Mouse (Mus musculus): ENCODE measurements around the gene Abi2. TPM values are rescaled to one million over a fixed set of nuclear protein-coding genes. Genes with fewer than 3 reads are reported as not detected.
A peak's percentile ranks its signal among the peaks of the same experiment; 100 is the strongest.
"Not testable (repeated sequence)": the region's sequence is repeated elsewhere in the genome, so short reads cannot be mapped to it uniquely, and the experiment has no call there.

Abi2 gene
- 34.2 and 48.1 TPM in 2 replicates for total RNA-seq (2021)
- long read RNA-seq, experiment 1, full-length matches to known transcripts: 4 of 7 reads
- long read RNA-seq, experiment 1, partial matches to known transcripts: 0 of 7 reads
- long read RNA-seq, experiment 1, other reads (novel, unspliced or antisense): 3 of 7 reads
- long read RNA-seq, experiment 2, full-length matches to known transcripts: 3 of 6 reads
- long read RNA-seq, experiment 2, partial matches to known transcripts: 0 of 6 reads
- long read RNA-seq, experiment 2, other reads (novel, unspliced or antisense): 3 of 6 reads

DNA sequence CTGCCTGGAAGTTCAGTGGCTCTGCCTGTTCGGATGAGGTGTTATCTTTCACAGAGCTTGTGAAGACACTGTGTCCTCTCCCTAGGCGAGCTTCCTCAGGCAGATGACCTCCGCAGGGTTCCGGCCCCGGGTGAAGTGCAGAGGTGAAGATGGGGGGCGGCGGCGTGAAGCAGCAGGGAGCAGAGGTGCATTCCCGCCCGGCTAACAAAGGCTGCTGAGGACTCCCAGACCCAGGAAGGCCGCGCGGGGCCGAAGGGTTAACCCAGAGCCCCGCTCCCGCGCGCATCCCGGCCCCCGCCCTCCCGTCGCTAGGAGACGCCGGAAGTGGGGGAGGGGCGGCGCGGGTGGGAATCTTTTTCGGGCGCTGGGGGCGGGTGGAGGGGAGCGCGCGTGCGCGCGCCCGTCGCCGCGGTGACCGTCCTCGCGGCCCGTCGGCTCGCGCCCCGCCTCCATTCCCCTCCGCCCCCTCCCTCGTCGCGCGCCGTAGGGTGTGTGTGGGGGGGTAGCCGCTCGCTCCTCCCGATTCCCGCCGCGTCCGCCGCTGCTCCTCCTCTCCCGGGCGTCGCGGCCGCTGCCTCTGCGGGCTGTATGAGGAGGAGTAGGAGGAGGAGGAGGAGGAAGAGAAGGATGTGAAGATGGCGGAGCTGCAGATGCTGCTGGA is at the start of gene Abi2:
Gene Abi2 (plus strand): TSS at position 452 of the 661 bp plus-strand sequence.
- peak; percentile 96 for DNase-seq

DNA sequence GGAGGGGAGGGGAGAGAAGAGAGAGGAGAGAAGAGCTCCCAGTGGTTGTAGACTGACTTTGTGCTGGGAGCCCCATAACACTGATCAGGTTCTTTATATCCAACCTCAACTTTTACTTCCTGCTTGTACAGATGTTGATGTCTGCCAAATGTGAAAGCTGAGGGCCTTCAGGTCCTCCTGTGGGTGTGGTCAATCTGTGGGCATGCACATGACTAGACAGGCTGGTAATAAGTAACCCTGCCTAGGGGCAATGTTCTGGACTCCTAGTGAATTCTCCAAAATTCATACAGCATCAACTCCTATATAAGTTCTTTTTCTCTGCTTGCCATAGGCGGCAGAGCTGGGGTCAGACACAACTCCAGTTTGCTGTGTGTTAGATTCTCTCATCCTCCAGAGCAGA is 47.8 kb upstream of the Abi2 start:
- no peak for DNase-seq

DNA sequence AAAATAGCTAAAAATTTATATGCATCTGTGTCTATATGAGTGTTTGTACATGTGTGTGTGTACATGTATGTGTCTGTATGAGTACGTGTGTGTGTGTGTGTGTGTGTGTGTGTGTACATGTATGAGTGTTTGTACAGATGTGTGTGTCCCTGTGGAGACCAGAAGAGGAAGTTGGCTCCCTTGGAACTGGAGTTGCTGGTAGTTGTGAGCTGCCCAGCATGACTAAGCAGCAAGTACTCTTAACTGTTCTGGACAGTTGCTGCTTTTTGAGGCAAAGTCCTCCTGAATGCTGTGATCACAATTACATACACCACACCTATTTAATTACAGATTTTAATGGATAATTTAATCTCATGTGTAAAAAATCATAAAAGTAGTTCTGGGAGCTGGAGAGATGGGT is 32.9 kb upstream of the Abi2 start:
- DNase-seq: no peak

DNA sequence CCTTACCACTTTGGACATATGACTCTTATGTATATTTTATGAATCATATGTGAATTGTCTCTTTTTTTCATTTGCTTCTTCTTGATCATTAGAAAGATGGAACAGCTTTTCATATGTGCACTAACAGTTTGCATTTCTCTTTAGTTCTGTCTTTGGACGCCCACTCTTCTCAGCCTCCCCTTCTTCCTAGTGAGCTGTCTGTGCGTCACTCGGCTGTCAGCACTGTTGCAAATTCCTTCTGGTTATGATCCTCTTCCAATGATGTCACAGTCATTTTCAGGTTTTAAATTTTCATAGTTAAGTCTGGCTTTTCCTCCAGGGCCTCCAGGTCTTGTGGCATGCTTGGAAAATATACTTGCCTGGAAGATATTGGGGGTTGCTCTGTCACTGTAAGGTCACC is 27.5 kb upstream of the Abi2 start:
- no peak for DNase-seq

DNA sequence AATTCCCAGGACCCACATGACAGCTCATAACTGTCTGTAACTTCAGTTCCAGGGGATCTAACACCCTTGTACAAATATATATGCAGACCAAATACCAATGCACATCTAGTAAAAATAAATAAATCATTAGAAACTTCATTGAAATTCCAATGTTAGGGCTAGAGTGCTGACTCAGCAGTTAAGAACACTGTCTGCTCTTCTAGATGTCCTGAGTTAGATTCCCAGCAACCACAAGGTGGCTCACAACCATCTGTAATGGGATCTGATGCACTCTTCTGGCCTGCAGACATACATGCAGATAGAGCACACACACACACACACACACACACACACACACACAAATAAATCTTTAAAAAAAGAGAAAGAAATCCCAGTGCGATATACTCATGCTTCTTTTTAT is 4.6 kb upstream of the Abi2 start:
- DNase-seq: no peak

DNA sequence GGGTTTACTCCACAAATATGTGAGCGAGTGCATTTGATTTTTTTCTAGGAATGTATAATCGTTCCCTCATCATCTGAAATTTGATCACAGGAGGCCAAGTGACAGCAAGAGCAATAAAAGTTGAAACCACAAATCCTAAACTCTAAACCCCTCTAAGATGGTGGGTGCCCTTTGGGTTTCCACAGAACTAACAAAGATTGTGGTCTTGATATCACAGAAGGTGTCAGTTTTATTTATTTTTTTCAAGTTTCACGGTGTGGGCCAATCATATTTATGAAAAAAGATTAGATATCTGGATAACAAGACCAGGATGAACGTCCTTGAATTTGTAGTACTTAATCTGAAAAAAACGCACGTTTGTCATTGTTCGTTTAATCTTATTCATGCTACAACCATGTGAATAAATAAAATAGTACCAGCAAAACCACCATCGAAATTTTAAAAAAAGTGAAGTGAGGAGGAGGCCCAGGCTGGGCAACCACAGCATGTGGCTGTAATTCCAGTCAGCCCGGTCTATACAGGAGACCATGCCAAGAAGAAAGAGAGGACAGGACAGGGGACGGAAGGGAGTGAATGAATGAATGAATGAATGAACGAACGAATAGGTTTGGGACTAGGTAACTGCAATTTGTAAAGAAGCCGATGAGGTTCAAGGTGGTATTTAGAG is 785 bp upstream of the Abi2 start:
- DNase-seq: no peak

DNA sequence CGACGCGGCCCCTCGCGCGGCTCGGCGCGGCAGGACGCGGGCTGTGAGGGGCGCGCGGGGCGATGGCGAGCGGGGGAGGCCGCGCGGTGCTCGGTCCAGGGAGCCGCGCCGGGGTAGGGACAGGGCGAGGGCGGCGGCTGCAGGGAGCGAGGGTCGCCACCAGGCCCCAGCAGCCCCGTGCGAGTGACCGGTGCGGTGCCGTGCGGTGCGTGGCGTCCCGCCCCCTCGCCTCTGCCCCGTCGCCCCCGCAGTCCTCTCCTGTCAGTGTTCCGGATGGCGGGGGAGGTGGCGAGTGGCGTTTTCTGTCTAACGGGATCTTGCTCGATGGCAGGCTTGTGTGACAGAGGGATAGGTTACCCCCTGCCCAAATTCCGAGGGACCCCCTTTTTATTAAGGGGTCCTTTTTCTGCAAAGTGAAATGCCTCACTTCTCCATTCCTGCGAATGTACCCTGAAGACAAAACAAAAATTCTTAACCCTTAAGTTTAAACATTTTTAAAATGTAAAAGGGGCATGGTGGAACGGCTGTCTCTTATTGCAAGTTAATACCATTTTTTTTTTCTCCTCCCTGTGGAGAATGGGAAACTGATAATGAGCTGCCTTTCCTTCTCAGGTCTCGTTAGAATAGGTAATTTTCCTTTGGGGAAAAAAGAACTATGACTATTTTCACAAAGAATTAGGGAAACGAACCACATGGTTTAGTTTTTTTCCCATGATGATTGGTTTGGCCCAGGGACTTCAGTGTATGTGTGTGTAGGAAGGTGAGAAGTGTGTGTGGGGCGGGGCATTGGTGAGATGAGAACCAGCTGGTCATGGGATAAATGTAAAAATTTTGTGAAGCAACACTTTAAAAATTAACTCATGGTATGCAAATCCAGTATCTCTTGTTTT is 754 bp downstream of the Abi2 start:
- DNase-seq: peak; percentile 67

DNA sequence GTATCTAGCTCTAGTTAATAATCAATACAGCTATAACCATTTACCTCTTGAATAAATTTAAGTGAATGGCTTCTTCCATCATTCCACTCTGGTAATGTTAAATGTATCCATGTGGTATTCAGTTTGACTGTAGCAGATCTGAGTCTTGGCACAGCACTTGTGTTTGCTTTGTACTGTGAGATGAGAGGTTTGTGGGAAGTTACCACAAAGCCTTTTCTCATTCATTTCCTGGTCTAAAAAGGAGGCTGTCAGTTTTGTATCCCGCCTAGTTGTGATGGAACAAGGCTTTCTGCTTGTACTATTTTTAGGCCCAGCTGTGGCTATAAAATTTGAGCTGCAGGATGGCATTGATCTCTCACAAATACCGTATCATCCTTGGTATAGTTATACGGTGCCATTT is 7.3 kb downstream of the Abi2 start:
- no peak for DNase-seq

DNA sequence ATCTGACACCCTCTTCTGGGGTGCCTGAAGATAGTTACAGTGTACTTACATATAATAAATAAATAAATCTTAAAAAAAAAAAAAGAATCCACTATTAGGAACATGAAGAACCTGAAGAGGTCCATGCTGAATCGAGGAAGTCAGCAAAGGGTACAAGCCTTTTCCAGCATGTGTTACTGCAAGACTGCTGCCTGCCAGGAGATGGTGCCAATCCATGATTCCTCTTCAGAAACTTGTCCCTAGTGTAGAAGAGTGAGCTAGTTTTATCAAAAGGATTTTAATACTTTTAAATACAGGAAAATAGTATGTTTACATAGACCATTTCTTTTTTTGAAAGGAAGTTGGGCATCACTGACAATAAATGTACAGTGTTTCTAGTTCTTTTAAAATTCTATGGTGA is 14.5 kb downstream of the Abi2 start:
- DNase-seq: peak; percentile 22

DNA sequence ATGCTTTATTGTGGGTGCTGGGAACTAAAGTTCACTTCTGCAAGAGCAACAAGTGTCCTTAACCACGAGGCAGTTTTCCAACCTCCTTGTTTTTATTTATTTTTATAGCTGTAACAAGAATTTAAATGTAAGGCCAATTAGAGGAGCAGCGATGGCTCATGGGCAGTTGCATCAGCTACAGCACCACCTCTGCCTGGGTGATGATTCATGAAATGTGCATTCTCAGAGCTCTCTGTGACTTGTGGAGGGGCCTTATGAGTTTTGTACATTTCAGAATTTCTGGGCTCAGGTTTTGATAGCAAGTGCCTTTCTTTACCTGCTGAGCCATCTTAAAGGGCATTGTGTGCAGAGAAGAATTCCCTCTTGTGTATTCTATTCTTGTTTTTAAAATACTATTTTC is 18.9 kb downstream of the Abi2 start:
- no peak for DNase-seq

DNA sequence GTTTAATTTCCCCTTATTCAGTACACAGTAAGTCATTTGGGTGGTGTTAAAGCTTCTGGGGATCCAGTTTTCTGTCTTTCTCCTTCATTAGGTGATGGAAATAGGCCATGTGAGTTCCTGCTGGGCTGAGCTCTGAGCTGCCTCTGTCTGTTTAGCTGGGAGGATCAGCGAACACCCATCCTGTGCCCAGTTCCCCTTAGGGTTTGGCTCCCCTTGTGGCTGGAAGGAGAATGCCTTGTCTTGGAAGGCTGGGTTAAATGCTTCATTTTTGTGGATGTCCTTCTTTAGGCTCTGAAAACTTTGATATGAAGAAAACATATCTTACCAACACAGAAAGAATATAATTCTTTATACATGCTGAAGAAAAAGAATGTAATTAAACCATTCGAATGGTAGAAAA is 19.5 kb downstream of the Abi2 start:
- peak; percentile 45 for DNase-seq

DNA sequence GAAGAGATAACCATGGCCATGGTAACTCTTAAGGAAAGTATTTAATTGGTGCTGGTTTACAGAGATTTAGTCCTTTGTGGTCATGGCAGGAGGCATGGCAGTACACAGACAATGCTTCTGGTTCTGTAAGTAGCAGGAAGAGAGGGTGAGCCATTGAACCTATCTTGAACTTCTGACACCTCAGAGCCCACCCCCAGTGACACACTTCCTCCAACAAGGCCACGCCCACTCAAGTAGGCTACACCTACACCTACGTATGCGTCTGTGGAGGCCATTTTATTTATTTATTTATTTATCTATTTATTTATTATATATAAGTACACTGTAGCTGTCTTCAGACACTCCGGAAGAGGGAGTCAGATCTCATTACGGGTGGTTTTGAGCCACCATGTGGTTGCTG is 22.1 kb downstream of the Abi2 start:
- DNase-seq: no peak

DNA sequence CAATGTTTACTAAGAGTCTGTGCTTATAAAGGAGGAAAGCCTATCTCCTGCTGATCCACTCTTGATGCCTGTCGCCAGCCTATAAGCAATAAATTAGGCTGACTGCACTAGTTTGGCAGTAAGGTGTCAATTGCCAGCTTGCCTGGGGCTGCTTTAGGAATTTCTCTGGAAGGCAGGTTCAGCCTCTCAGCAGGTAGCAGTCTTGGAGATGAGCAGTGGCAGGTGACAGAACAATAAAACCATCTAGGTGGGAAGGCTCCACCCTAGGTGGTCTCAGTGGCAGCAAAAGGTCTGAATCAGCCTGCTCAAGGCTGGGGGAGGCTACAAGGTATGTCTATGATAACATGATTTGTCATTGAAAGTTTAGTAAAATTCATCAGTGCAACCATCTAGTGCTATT is 23.1 kb downstream of the Abi2 start:
- DNase-seq: no peak

DNA sequence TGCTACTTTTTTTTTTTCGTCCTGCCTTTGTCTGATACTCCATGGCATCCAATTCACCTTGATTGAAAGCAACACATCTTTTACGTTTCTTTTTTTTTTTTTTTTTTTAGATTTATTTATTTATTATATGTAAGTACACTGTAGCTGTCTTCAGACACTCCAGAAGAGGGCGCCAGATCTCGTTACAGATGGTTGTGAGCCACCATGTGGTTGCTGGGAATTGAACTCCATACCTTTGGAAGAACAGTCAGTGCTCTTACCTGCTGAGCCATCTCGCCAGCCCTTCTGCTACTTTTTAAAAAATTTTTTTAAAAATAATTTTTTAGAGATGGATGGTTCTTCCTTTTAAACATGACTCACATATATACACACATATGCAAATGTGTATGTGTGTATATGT is 32.0 kb downstream of the Abi2 start:
- not testable (repeated sequence) for DNase-seq

DNA sequence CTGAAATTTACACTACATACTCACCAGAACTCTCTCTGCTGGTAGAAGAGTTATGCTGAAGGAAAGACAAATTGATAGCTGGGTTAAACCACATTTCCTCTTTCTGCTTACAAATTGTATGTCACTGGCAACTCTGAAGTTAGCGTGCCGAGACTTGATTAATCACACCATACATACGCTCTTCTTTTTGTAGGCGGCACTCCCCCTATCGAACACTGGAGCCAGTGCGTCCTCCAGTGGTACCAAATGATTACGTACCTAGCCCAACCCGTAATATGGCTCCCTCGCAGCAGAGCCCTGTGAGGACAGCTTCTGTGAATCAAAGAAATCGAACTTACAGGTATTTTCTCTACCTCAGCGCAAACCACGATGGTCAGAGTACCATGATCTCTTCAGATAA is 37.6 kb downstream of the Abi2 start:
- DNase-seq: no peak

DNA sequence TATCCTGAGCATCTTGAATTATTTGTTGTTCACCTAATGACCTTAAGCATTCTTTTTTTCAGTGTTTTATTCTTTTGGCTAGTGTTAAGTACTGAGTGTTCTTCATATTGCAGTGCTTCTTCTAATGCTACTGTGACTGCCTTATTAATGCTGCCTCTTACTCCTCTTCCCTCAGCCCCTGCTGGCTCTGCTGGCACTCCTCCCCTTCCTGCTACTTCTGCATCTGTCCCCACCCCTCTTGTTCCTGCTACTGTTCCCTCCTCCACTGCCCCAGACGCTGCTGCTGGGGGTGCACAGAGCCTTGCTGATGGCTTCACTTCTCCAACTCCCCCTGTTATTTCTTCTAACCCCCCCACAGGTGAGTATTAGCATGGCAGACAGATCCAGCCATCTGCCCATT is 40.5 kb downstream of the Abi2 start:
- no peak for DNase-seq

DNA sequence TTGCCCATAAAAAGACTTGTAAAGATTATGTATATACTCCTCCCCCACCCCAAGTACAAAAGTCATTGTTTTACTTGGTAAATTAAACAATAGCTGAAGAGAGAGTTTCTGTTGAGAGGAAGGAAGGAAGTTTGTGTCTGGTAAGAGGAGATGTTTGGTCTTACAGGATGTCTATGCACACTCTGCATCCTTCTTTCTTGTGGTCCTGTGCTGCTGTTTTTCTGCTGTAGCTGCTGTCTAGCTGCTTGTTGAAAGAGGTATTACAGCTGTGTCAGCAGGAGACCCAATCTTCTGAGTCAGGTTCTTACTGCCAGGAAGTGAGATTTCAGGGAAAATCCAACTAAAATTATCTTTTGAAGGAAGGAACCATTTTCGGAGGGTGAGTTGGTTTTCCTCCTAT is 51.2 kb downstream of the Abi2 start:
- no peak for DNase-seq

DNA sequence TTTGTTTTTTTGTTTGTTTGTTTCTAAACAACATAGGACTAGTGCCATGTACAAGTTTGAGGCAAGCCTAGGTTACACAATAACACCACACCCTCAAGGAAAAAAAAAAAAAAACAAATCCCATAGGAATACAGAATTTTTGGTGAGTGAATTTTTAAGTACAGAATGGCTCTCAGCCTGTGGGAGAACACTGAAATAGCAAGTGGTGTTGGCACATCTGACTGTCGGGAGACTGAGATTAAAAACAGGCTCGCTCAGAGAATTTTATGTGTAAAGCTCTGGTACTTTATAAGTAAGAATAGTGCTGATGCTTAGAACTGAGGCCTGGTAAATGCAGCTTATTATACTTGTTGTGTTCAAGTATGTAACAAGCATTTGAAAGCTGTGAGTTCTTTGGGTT is 60.1 kb downstream of the Abi2 start:
- DNase-seq: no peak

DNA sequence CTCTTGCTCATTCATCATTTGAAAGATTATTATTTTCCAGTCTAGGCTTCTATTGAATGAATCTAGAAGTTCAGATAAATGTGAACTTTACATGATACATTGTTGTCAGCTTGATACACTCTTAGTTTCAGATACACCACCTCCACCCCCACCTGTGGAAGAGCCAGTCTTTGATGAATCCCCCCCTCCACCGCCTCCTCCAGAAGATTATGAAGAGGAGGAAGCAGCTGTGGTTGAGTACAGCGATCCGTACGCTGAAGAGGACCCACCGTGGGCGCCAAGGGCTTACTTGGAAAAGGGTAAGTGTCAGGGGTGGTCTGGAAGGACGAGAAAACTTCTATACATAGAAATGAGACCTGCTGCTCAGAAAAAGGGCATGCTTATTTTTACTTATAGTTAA is 61.1 kb downstream of the Abi2 start:
- DNase-seq: no peak

DNA sequence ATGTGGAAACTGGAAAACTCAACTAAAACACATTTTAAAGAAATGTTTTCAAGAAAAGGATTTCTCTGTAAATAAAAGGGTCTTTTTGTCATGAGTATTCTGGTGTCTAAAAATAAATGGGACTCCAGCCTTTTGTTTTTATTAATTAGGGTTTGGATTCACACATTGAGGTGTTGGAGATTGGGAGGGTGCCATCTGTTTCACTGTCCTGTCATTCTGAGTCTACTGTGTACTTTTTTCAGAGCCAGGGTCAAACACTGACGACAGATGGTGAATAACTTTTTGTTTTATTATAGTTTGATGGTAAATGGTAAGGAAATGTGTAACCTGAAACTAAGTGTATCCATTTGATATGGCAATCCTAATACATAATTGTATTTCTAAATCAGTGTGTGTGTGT is 72.1 kb downstream of the Abi2 start:
- no peak for DNase-seq

DNA sequence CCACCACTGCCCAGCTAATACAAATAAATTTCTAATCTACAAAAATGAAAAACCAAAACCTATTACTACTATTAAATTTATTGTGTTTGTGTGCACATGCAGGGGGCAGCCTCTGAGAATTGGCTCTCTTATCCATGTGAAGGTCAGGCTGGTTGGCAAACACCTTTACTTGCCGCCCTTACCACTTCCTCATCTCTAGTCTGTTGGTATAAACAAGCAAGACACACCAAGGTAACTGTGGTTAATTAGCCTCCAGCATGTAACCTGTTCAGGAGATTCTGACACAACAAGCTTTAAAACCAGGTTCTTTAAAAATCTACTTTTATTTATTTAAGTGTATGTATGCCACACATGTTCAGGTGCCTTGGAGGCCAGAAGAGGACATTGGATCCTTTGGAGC is 73.5 kb downstream of the Abi2 start:
- DNase-seq: no peak

DNA sequence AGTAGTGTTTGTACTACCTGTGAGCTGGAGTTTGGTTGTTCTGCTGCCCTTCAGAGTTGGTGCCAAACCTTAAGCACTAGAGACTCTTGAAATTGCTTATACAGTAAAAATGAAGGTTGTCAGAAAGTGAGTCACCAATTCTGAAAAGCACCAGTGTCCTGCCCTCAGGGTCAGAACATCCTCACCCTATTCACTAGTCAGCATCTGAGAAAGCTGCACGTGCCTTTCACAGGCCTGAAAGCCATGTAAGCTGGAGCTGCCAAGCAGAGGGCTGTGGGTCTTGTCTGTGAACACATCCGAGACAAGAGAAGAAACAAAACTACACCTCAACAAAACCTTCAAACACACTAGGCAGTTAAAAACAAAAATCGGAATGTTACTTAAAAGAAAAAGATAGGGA is 76.2 kb downstream of the Abi2 start:
- peak; percentile 49 for DNase-seq

DNA sequence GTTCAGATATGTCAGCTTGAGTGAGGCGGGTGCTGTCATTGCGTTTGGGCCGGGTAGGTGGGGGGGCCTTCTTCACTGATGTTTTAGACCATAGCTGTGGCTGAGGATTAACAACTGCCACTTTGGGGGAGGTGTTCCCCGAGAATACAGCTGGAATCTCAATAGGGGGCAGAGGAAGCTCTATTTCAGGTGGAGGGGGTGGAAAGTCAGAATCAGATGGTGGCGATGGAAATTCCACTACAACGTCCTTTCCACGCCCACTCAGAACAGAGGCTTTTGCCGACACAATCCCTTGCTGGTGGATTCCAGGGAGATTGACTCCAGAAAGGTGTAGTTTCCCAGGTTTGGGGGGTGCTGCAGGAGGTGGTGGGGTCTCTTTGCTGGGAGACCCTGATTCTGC is 79.2 kb downstream of the Abi2 start:
- DNase-seq: no peak
